Mouse (Mus musculus): Measurements from ENCODE around the gene Dusp18.
A peak's percentile ranks its signal among the peaks of the same experiment; 100 is the strongest.

The Dusp18 gene

DNA sequence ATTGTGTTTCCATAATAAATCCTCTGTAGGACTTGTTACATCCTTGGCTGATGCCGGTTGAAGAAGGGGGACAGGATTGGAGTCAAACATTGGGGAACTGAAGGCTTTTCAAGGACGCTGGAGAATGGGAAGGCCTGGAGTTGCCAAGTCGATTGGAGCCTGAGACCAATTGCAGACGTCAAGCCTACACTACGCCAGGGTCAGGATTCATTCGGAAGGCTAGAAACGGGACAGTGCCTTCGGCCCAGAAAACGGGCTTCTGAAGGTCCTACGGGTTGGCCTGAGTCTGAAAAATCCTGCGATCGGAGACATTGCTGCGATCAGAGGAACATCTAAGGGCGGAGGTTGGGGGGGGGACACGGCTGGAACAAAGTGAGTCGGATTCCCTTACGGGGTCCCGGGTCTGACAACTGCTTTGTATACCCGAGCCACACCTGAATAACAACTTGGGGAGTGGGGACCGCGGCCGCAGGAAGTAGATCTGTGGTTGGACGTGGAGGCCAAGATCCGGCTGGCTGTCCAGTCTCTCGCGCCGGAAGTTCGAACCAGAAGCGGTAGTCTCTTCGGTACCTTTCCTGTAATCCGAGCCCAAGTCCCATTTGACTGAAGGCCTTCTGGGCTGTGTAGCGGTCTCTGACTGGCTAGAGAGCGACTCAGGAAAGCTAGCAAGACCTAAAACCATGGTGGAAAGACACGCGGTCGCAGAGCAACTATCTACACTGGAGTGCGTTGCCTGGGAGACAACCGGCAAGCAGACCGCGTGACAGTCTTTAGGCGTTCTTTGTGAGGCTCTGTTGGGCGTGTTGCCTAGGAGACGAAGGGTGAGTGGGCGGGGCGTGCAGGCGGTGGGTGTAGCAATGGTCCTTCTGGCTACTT, at the start of gene Dusp18, which contains the start of gene 4921536K21Rik:
TSS of gene Dusp18 (plus strand) at position 835 of the 876 bp plus-strand sequence.
TSS of gene 4921536K21Rik (minus strand) at position 693 of the 876 bp plus-strand sequence.
- DNase-seq (ENCODE audit: low spot score in 2 of 2), result peak; percentile 53 to 86

DNA sequence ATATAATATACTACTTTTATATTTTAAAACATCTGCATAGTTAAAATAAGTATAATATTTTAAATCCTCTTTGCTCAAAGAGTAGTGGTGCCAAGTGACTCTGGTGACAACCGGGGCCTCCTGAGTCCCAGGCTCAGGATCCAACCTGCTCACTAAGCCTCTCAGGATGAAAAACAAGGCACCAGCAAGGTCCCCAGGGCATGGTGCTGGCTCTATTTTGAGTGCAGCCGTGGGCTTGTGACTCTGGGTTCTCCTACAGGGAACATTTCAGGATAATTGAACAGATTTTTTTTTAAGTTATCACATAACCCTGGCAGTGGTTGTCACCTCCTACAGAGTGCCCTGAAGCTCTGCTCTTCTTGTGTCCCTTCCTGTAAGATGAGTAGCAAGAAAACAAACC, 48.7 kb upstream of the Dusp18 start:
- DNase-seq (ENCODE audit: low spot score in 2 of 2), result no peak

GRCm38 (mm10) chr11:3849469-3850314, 45.3 kb upstream of the Dusp18 start:
- DNase-seq (ENCODE audit: low spot score in 2 of 2), result no peak

DNA sequence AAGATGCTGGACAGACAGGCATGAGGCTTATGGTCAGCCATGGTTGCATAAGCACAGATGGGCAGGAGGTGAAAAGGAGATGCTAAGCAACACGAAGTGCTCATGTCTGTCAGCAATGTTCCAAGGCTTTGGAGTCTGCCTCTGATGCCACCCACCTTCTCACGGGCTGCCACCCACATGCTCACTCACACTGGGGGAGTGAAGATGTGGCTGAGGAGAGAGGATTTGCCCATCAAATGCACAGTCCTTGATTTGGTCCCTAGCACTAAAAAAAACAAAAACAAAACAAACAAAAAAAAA, 44.8 kb upstream of the Dusp18 start:
- DNase-seq (ENCODE audit: low spot score in 2 of 2), result no peak

DNA sequence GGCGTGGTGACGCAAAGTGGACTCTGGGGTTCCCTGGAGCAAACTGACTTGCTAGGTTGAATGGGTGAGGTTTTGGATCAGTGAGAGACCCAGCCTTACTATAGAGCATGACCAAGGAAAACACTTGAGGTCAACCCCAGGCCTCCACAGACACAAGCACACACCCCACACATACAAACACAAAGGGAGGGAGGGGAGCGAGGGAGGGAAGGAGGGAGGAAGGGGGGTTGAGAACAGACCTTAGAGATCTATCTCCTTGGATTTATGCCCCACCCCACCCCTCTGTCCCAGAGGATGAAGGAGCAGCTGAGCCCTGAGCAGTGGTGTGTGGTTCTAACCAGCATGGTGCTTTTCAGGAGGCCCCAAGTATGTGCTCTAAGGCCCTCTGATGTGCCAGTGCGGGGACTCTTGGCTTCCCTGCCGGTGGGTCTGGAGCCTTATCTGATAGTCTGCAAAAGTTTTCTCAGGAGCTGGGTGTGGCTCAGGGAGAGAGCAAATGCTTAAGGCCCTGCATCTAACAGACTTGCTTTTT, 44.2 kb upstream of the Dusp18 start:
- DNase-seq (ENCODE audit: low spot score in 2 of 2), result no peak

GRCm38 (mm10) chr11:3851872-3852271, 43.2 kb upstream of the Dusp18 start:
- DNase-seq (ENCODE audit: low spot score in 2 of 2), result no peak

DNA sequence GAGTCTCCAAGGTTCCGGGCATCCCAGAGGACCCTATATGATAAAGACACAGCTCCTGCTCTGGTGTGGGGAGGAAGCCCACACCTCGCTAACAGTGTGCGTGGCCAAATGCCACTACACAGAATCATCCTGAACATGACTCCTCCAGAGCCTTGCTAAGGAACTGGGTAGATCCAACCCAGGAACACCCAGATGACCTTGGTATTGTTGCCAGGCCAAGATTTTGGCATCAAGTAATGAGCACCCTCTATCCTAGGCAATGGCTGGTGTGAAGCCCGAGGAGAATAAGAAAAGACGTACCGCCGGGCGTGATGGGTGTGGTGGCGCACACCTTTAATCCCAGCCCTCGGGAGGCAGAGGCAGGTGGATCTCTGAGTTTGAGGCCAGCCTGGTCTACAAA, 42.0 kb upstream of the Dusp18 start:
- no peak for DNase-seq (ENCODE audit: low spot score in 2 of 2)

- DNase-seq (ENCODE audit: low spot score in 2 of 2), result no peak
Observed at GRCm38 (mm10) chr11:3853481-3854034, 41.5 kb upstream of the Dusp18 start.

- no peak for DNase-seq (ENCODE audit: low spot score in 2 of 2)
Observed at GRCm38 (mm10) chr11:3854156-3854555, 40.9 kb upstream of the Dusp18 start.

GRCm38 (mm10) chr11:3855846-3856245, 39.2 kb upstream of the Dusp18 start:
- DNase-seq (ENCODE audit: low spot score in 2 of 2), result no peak

DNA sequence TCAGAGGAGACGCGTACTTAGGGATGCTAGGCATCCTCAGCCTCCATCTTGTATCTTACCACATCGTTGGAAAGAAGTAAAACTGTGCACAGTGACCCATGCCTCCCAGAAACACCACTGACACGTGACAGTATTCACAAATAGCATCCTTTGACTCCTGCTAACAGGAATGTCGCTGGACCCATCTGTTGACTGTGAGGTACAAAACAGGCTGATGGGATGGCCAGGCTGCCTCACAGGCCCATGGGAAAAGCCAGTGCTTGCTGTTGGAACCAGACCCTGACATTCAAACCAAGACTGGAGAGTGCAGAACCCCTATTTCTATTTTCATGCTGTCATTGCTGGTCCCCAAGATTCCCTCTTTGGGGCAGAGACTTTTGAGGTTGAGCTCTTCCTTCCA, 37.1 kb upstream of the Dusp18 start:
- DNase-seq (ENCODE audit: low spot score in 2 of 2), result no peak

GRCm38 (mm10) chr11:3859778-3860177, 35.3 kb upstream of the Dusp18 start:
- no peak for DNase-seq (ENCODE audit: low spot score in 2 of 2)

- DNase-seq (ENCODE audit: low spot score in 2 of 2), result no peak
Observed at GRCm38 (mm10) chr11:3860361-3860760, 34.7 kb upstream of the Dusp18 start.

DNA sequence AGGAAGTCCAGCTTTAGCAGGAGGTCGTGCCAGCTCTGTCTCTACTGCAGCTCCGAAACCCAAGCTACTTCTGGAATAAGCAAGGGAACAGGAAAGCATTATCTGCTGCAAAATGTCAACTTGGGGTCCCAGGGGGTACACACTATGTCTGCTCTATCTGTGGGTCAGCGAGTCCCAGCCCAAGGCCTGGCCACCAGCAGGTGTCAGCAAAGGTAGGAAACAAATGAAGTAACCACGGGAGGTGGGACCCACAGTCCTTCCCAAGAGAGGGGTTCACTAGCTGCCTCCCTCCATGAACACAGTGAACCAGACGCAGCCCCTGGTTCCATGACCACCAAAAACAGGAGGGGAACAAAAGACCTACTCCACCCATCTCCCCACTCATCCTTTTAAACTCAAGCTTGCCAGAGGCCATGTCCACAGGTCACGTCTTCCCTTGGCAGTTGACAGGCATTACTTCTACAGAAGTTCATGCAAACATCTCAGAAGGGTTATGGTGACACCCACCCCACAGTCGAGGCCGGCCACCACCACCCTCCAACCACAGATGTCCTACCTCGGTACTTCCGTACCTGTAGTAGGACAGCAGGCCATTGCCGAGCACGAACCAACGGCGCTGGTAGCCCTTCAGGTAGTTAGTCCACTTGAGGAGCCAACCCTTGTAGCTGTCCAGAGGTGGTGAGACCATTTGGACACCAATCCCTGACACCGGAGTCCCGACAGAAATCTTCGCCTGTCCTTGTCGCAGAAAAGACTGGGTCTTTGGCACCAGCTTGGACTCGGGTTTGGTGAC, 32.2 kb upstream of the Dusp18 start:
- DNase-seq (ENCODE audit: low spot score in 2 of 2), result no peak

DNA sequence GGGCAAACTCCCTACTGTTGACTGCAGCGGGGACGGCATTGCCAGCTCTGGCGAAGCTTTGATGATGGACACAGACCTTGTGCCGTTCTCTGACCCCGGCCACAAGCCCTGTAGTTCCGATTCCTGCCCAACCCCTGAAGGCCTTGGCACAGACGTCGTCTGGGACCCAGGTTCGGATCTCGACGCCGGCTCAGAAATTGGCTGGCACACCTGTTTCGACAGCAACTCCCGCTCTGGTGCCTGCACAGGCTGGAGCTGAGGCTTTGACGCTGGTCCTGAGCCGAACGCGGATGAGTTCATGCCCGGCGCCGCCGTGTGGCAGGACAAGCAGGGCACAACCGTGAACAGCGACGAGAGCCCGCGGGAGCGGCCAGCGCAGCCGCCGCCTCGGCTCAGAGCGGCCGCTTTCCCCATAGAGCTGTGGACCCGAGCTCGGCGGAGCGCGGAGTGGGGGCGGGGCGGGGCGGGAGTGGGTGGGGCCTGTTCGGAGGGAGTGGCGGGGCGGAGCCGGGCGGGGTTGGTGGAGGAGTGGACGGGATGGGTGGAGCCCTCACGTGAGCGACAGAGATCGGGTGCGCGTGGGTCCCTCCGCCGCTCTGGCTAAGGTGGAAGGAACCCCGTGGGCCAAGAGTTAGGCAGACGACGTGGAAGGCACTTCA, 31.5 kb upstream of the Dusp18 start, which contains the start of gene Osbp2:
TSS of gene Osbp2 (minus strand) at position 450 of the 659 bp plus-strand sequence.
- DNase-seq (ENCODE audit: low spot score in 2 of 2), result peak; percentile 10 to 71

DNA sequence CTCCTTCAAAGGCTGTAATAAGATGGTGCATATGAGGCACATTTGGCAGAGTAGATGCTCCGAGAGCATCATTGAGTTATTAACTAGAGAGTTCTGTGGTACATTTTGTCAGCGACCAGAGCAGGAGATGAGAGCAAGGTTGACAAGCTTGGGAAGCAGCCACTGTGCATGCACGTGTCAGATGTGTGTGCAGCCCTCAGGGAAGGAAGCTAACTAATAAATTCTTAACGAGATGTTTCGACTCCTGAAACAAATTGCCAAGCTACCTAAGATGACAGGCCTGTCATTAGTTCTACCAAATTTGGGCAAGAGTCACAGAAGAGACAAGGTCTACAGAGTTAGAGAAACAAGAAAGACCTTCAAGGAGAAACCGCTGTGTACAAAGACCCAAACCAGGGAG, 30.7 kb upstream of the Dusp18 start:
- no peak for DNase-seq (ENCODE audit: low spot score in 2 of 2)

- DNase-seq (ENCODE audit: low spot score in 2 of 2), result no peak
Observed at GRCm38 (mm10) chr11:3876419-3876818, 18.6 kb upstream of the Dusp18 start.

DNA sequence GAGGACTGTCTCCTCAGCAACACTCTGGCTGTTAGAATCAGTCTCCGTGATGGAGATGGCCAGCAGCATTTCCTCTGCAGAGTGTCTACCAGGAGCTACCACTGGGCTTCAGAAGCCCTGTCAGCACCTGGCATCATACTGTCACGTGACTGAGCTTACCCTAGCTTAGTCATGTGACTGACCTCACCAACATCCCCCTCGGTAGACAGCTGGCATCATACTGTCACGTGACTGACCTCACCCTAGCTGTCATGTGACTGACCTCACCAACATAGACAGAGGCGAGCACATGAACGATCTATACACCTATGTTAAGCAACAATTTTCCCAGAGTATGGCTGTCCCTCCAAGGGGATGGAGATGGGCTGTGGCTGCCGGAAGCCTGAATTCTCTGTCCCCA, 16.4 kb upstream of the Dusp18 start:
- DNase-seq (ENCODE audit: low spot score in 2 of 2), result no peak

GRCm38 (mm10) chr11:3879836-3880235, 15.2 kb upstream of the Dusp18 start:
- peak; percentile 31 to 76 for DNase-seq (ENCODE audit: low spot score in 2 of 2)

DNA sequence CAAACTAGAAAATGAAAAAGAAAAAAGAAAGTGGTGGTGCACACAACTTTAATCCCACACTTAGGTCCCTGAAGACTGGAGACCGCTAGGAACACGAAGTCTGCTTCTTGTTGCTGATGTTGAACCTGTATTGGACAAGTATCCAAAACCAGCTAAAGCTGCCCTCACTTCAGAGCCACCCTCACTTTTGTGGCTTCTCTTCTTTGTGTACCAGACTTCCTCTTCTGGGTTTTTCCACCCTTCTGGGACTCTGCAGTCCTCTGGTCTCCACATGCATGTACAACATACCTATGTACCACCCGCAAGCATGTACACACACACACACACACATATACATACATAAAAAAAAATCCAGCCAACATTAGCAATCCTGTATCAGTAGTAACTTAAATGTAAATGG, 11.3 kb upstream of the Dusp18 start:
- DNase-seq (ENCODE audit: low spot score in 2 of 2), result no peak

DNA sequence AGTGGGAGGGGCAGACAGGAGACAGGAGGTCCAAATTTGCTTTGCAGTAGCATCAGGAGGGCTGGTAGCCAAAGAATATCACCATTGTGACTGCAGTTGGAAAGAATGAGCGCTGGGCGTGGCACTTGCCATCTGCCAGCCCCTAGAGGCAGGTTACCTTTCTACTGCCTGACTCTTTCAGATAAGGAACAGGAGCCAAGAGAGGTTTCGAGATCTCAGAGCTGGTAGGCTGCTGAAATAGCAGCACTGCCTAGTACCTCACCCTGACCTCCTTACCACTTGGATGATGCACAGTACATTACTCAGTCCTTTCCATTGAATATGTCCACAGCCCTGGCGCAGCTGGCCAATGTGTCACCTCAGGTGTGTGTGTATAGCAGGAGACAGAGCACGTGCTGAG, 7.7 kb upstream of the Dusp18 start:
- no peak for DNase-seq (ENCODE audit: low spot score in 2 of 2)
